Mouse (Mus musculus) thymus, postnatal 0 days (tissue): ENCODE data around the gene Slc7a12. TPM values are rescaled to one million over a fixed set of nuclear protein-coding genes. Genes with fewer than 3 reads are reported as not detected.

ENCODE experiments used
- DNase-seq: peaks from one replicate; pipeline ENCODE4 v3.0.0-alpha.2; 2015; ENCODE audit warnings: low spot score
- polyA plus RNA-seq: library from polyadenylated mRNA; unstranded; fragments of >200 nt; fragmentation: Nextera tagmentation; extraction: Ambion mirVana; gene quantifications from 2 replicates; pipeline ENCODE4 v1.2.1, GENCODE M21; 2015

Slc7a12 gene
- polyA plus RNA-seq, result not detected in 2 replicates

DNA sequence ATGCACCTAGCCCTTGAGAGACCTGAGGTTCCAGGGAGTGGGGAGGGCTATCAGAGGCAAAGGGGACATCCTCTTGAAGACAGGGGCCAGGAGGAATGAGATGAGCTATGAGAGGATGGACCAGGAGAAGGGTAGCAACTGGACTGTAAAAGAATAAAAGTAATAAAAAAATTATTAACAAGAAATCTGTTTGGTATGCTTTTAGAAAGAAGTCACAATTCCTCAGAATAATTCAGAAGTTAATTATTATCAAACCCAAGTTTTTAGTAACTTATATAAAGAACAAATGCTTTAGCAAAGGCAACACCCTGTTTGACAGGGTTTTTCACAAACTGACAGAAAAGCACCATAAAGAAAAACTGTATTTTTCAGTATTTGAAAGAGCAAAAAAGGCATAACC is at the start of gene Slc7a12:
Slc7a12 (plus strand) TSS at position 301 of the 400 bp plus-strand sequence.
- DNase-seq, result no peak

DNA sequence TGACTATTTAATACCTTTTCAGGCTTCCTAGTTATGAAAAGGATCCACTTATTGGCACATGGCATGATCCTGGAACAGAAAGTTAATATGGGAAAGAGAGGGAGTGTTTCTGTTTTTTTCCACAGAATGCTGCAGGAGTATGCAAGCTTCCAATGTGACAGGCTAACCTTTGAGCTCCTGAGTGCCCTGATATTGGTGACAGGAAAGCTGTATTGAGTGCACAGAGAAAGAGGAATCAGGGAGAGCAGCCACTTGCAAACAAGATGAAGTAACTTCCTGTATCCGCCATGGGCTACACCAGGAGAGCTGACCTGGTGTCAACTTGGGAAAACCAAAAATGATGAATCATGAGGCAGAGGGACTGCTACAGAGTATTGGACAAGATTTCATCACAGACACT is 48.1 kb upstream of the Slc7a12 start:
- DNase-seq, result no peak

DNA sequence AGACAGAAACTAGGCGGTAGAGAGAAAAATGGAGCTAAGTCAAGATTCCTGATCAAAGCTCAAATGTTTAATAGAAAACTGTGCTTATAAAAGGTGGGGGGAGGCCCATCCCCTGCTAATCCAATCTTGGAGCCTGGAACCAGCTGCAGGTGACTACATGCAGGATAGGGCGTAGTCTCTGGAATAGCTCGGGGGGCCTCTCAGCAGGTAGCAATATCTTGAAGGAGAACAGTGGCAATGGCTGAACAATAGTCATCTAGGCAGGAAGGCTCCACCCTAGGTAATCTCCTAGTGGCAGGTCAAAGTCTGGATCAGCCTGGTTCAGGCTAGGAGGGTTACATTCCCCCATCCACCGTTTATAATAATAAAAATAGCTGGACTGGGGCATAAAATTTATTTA is 34.5 kb upstream of the Slc7a12 start:
- DNase-seq, result no peak

DNA sequence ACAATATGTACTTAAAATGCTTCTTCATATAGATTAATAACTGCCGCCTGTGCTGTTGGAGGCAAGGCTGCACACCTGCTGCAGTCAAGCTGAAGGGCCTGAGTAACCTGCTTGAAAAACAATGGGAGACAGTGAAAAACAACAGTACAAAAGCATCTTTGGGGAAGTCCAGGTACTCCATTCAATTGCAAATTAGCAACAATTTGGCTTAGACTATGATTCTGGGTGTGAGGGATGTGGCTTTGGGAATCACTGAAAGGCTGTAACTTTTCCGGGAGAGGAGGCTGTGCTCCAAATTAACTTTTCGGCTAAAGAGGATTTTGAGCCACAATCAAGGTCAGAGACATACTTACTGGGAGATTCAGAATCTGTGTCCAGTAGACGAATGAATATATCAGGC is 33.8 kb upstream of the Slc7a12 start:
- DNase-seq, result no peak

Other genes with a start within 250 kb of the Slc7a12 start
- gene 1810022K09Rik, start 130.6 kb downstream of the Slc7a12 start, polyA plus RNA-seq, result 535 and 573 TPM in 2 replicates
- 2.1 and 2.5 TPM in 2 replicates for gene Car13, start 161.0 kb downstream of the Slc7a12 start, polyA plus RNA-seq